Mouse (Mus musculus) bone marrow, adult 2 months (tissue): Measurements from ENCODE around the gene Dnah12. TPM values are rescaled to one million over a fixed set of nuclear protein-coding genes. Genes with fewer than 3 reads are reported as not detected.

Source experiments
- H3K27ac ChIP-seq: fragments of 200-500 bp; 2 replicates; pipeline ENCODE4 v1.5.1; 2012; ENCODE audit warnings: low read depth, mild to moderate bottlenecking, control low read depth, inconsistent platforms, low read length; ENCODE audit not compliant: control insufficient read depth, poor library complexity, insufficient read depth
- H3K4me1 ChIP-seq: fragments of 200-500 bp; 2 replicates; pipeline ENCODE4 v1.6.1; 2011; ENCODE audit warnings: low read length; ENCODE audit not compliant: control insufficient read depth, insufficient read depth
- H3K4me3 ChIP-seq: fragments of 200-500 bp; replicated peaks from 2 replicates; pipeline ENCODE3; 2011; ENCODE audit warnings: mild to moderate bottlenecking, low read depth, low read length, control low read depth; ENCODE audit not compliant: control insufficient read depth
- CTCF ChIP-seq: fragments of 200-500 bp; IDR thresholded peaks from 2 replicates; pipeline ENCODE4 v1.5.1; 2011; ENCODE audit warnings: low read length, control low read depth; ENCODE audit not compliant: control insufficient read depth, insufficient read depth
- POLR2A ChIP-seq: fragments of 200-500 bp; IDR thresholded peaks from 2 replicates; pipeline ENCODE4 v1.6.1; 2011; ENCODE audit warnings: low read depth, mild to moderate bottlenecking, control low read depth, low read length, borderline replicate concordance; ENCODE audit not compliant: control insufficient read depth
- WGBS: fragments of 180-500 bp; shearing (Covaris S2); methylation state at CpG from one replicate; pipeline ENCODE4 v1.1.7; 2018; 5-methylcytosine and 5-hydroxymethylcytosine counted together
- polyA plus RNA-seq: library from polyadenylated mRNA; stranded (reverse); fragments of >200 nt; gene quantifications from 2 replicates; pipeline ENCODE4 v1.2.4, GENCODE M21; 2011; ENCODE audit warnings: low replicate concordance; ENCODE audit not compliant: missing spikeins, insufficient read depth, insufficient read length

Gene Dnah12
- polyA plus RNA-seq, 1 experiment = 0.25 TPM

GRCm38 (mm10) chr14:26911201-26911600 lies 218.1 kb downstream of the Dnah12 start:
- 74% methylated on average over 6 of the region's 6 CpGs for WGBS
- Histone ChIP-seq H3K27ac (no peak overlapping the region), H3K4me1 (no peaks in the 10 kb centered on the region), H3K4me3 (no peak overlapping the region)
- TF ChIP-seq POLR2A (no peak), CTCF (no peak)

DNA sequence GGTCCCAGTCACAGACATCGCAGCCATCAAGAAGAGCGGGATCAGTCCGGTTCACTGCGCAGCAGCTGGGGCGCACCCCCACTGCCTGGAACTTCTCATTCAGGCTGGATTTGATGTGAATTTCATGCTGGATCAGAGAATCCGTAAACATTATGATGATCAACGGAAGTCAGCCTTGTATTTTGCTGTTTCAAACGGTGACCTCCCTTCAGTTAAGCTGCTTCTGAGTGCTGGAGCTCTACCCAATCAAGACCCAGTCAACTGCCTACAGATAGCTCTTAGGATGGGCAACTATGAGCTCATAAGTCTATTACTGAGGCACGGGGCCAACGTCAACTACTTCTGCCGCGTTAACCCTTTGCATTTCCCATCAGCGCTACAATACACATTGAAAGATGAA lies 218.8 kb downstream of the Dnah12 start:
- H3K27ac ChIP-seq = no peak overlapping the region
- WGBS = 91% methylated on average over 13 of the region's 13 CpGs
- no peak overlapping the region for H3K4me3 ChIP-seq
- H3K4me1 ChIP-seq = no peaks in the 10 kb centered on the region
- TF ChIP-seq CTCF (no peak), POLR2A (no peak)

DNA sequence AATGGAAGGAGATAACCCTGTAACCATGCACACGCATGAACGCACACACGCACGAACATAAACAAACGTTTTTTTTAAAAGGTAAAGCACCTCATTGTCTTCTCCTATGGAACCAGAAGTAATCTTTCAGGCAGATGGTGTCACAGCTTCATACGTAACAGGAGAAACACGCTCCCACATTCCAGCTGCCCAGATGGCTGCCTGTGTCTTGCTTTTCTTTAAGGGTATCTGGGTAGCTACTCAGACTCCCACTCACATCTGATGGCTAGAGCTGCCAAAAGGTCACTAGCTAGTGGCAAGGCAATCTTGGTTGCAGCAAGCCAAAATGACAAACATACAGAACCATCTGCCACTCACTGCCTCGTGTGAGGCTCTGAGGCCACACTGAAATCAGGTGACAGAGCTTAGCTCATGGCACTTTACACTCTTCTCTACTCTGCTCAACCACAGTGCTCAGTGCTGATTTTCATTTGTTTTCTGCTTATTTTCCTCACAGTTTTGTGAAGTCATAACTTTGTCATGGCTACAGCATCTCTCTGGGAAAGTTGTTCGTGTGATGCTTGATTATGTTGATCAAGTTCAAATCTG lies 220.7 kb downstream of the Dnah12 start:
- TF ChIP-seq CTCF (no peak), POLR2A (no peak)
- H3K27ac ChIP-seq = no peak overlapping the region
- no peak overlapping the region for H3K4me3 ChIP-seq
- no peaks in the 10 kb centered on the region for H3K4me1 ChIP-seq
- WGBS = 82% methylated on average over 9 of the region's 9 CpGs

GRCm38 (mm10) chr14:26919310-26919709 lies 226.2 kb downstream of the Dnah12 start:
- Histone ChIP-seq H3K4me1 (no peaks in the 10 kb centered on the region), H3K27ac (no peak overlapping the region), H3K4me3 (no peak overlapping the region)
- TF ChIP-seq POLR2A = no peak
- TF ChIP-seq CTCF = no peak
- 84% methylated on average over 3 of the region's 3 CpGs for WGBS

DNA sequence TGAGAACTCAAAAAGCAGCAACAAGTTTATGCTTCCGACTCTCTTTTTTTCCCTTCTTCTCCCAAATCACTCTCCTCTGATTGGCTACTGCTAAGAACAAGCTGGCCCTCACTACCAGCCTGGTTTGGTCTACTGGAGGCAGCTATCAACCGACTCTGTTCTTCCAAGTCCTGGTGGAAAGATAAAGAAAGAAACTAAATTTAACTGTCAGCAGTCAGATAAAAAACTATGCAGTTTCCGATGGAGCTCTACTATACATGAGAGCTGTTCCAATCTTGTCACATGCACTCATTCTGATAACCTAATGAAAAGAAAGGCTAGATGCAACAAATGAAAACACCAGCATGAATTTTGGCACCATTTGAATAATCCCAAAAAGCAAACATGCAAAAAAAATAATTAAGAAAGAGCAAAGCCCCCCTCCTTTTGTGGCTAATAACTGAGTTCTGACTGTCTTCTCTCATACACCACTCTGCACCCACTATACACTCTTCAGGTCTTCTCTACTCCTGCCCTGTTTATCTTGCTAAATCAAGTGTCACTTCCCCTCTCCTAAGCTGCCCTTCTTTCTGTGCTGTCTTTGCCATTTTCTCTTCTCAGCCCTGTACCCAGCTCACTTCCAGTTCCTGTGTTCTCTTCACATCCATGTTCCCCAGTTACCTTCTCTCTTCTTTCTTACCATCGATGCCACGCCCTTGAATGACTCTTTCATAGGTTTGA lies 230.8 kb downstream of the Dnah12 start:
- TF ChIP-seq POLR2A = no peak
- no peak for TF ChIP-seq CTCF
- no peak overlapping the region for H3K27ac ChIP-seq
- H3K4me1 ChIP-seq = no peaks in the 10 kb centered on the region
- H3K4me3 ChIP-seq = no peak overlapping the region
- 67% methylated on average over 5 of the region's 5 CpGs for WGBS

DNA sequence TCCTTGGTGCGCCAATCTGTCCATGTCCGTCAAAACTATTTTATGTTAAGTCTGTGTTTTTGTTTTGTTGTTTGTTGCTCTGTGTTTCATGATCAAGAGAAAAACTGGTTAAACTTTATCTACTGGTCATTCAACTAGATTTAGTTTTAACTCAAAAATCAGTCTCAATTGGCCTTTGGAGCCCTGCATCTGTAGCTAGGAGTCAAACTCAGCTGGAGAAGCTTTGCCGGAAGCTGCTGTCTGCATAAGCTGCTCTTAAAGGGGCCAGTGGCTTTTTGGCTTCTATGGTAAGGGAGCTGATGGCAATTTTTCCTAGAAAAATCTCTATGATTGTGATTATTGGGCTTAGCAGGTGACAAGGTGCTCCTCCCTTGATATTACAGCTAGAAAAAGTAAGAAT lies 241.8 kb downstream of the Dnah12 start:
- H3K4me1 ChIP-seq = no peaks in the 10 kb centered on the region
- no peak overlapping the region for H3K27ac ChIP-seq
- 74% methylated on average over 3 of the region's 3 CpGs for WGBS
- H3K4me3 ChIP-seq = no peak overlapping the region
- no peak for TF ChIP-seq POLR2A

DNA sequence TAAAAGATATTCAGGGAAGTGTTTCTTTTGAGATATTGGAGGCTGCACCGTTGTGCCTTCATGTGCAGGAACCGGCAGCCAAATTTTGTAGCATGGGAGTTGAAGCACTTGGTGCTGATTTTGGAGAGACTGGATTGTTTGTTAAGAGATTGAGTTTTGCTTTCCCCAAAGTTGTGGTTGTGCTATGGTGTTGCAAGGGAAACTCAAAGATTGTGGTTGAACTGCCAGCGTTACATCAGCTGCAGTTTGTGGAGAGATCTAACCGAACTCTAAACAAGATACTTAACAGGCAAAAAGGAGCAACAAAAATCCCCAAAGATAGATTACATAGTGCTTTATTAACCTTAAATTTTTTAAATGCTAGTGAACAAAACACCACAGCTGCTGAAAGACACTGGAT lies 242.5 kb downstream of the Dnah12 start:
- WGBS = 24% methylated on average over 4 of the region's 4 CpGs
- no peak overlapping the region for H3K27ac ChIP-seq
- H3K4me1 ChIP-seq = no peaks in the 10 kb centered on the region
- TF ChIP-seq CTCF (no peak), POLR2A (no peak)
- no peak overlapping the region for H3K4me3 ChIP-seq

Other genes starting within 250 kb of the Dnah12 start
- 58.3 and 75.2 TPM in 2 replicates for gene Slmap, start 158.3 kb upstream of the Dnah12 start, polyA plus RNA-seq
- gene Dennd6a, start 119.4 kb upstream of the Dnah12 start, polyA plus RNA-seq = 7.6 and 9.0 TPM in 2 replicates
- 36.8 and 38.3 TPM in 2 replicates for gene Arf4, start 55.2 kb upstream of the Dnah12 start, polyA plus RNA-seq
- gene Pde12, start 23.4 kb upstream of the Dnah12 start, polyA plus RNA-seq = 2.6 and 3.3 TPM in 2 replicates
- gene Asb14, start 201.3 kb downstream of the Dnah12 start, polyA plus RNA-seq = 0.92 and 2.2 TPM in 2 replicates